In genomic region chr9:29409216-29409907, GRCm38 (mm10) we compare ENCODE assay signal across 9 mouse cellular contexts.
DNase-seq lines count a peak whose midpoint lies in the region; ATAC-seq and TF ChIP-seq lines count a peak whose summit lies in the region.
"Had no signal": no experiment of that assay in that cellular context is flagged by ENCODE, and none has a peak within 500 bp of the region (broad histone marks: within the 10 kb centered on the region; RNA-seq: fewer than 3 reads in every experiment).

No protein-coding gene starts in this region.

- H3K9ac ChIP-seq in hindbrain, postnatal 0 days (replicated peaks; ENCODE audit: low read length) = no peak overlapping the region
- H3K9ac ChIP-seq in midbrain, embryonic 11.5 days (ENCODE audit: low read length) = no peak overlapping the region

- peak; percentile 68 for DNase-seq in cerebellum, adult 11 months
- peak; percentile 10 for DNase-seq in thymus, postnatal 0 days (ENCODE audit: low spot score)
- no peak for DNase-seq in thymus, postnatal 25 days
- peak; percentile 72 for DNase-seq in embryo, embryonic 10.5 days (ENCODE audit: low spot score)
- DNase-seq in hindbrain, postnatal 0 days (ENCODE audit: low spot score) = peak; percentile 70
- DNase-seq in midbrain, embryonic 11.5 days (ENCODE audit: low spot score, missing footprints) = peak; percentile 95

- no peaks in the 10 kb centered on the region for H3K9me3 ChIP-seq in hindbrain, postnatal 0 days (ENCODE audit: low read length)
- H3K9me3 ChIP-seq in midbrain, embryonic 11.5 days (ENCODE audit: control insufficient read depth, low read length) = no peaks in the 10 kb centered on the region
- H3K9me3 ChIP-seq: megakaryocyte, embryonic 14.5 days had no signal

- peak overlapping the region; percentile 91 for H3K4me2 ChIP-seq in hindbrain, postnatal 0 days (ENCODE audit: low read depth, low read length)
- no peak overlapping the region for H3K4me2 ChIP-seq in midbrain, embryonic 11.5 days

- ATAC-seq in cerebellum, adult (ENCODE audit: insufficient number of reproducible peaks, low FRiP score, low TSS enrichment) = no peak
- no peak for ATAC-seq in hindbrain, postnatal 0 days
- no peak for ATAC-seq in midbrain, embryonic 11.5 days (ENCODE audit: low FRiP score)
- no peak for ATAC-seq in megakaryocyte, adult 5-6 weeks (ENCODE audit: poor library complexity, severe bottlenecking)

- H3K36me3 ChIP-seq in hindbrain, postnatal 0 days (ENCODE audit: insufficient read depth, low read length) = no peaks in the 10 kb centered on the region
- H3K36me3 ChIP-seq in midbrain, embryonic 11.5 days (ENCODE audit: control insufficient read depth, insufficient read depth, low read length) = no peaks in the 10 kb centered on the region

- peak; percentile 92 for TF ChIP-seq CTCF in hindbrain, postnatal 0 days (IDR thresholded peaks at IDR 0.05; ENCODE audit: low read depth)

- H3K27me3 ChIP-seq in hindbrain, postnatal 0 days (ENCODE audit: insufficient read depth, low read length) = no peaks in the 10 kb centered on the region
- peaks cover 11% of the 10 kb centered on the region; the same call in 1 of the 2 replicates for H3K27me3 ChIP-seq in midbrain, embryonic 11.5 days (ENCODE audit: control insufficient read depth, insufficient read depth, low read length)

- H3K27ac ChIP-seq in hindbrain, postnatal 0 days = no peak overlapping the region
- H3K27ac ChIP-seq in midbrain, embryonic 11.5 days (ENCODE audit: low read depth, low read length) = no peak overlapping the region

- 59% methylated on average over 8 of the region's 8 CpGs for WGBS in hindbrain, postnatal 0 days
- WGBS in midbrain, embryonic 11.5 days = 55% methylated on average over 8 of the region's 8 CpGs

- H3K4me1 ChIP-seq in hindbrain, postnatal 0 days (ENCODE audit: insufficient read depth, low read length) = 0 out of 2 replicates have a peak, but pooled peaks cover 7% of the 10 kb centered on the region
- H3K4me1 ChIP-seq in midbrain, embryonic 11.5 days (ENCODE audit: control insufficient read depth, insufficient read depth, low read length) = peaks cover 7% of the 10 kb centered on the region
- H3K4me1 ChIP-seq: megakaryocyte, embryonic 14.5 days had no signal

- peak overlapping the region; percentile 57; the same call in 1 of the 2 replicates for H3K4me3 ChIP-seq in hindbrain, postnatal 0 days (ENCODE audit: low read length)
- no peak overlapping the region for H3K4me3 ChIP-seq in midbrain, embryonic 11.5 days (ENCODE audit: low read depth, low read length)
- H3K4me3 ChIP-seq: megakaryocyte, embryonic 14.5 days had no signal
